Mouse (Mus musculus) hindbrain, postnatal 0 days (tissue): ENCODE measurements at regions not wholly inside any gene's neighbourhood (a gene's known extent, or its start where the extent isn't known, plus 50 kb on each side); places are given as distances from the start of the nearest gene placed in this dataset.

Experiments
- ATAC-seq: fragments of 200-750 bp; cut with Nextera tagmentation; 2 replicates; pipeline ENCODE4 v1.8.0; 2017; ENCODE audit warnings: mild to moderate bottlenecking, moderate TSS enrichment, moderate library complexity
- DNase-seq: peaks from one replicate; pipeline ENCODE4 v3.0.0-alpha.2; 2015; ENCODE audit warnings: low spot score
- H3K27ac ChIP-seq: fragments of 300-500 bp; sonication (generic); 2 replicates; pipeline ENCODE4 v1.5.1; 2014; ENCODE audit warnings: mild to moderate bottlenecking
- H3K27me3 ChIP-seq: fragments of 300-500 bp; sonication (generic); 2 replicates; pipeline ENCODE4 v1.6.1; 2014; ENCODE audit warnings: low read length, mixed read lengths; ENCODE audit not compliant: insufficient read depth
- H3K36me3 ChIP-seq: fragments of 300-500 bp; sonication (generic); 2 replicates; pipeline ENCODE4 v1.6.1; 2014; ENCODE audit warnings: low read length, mixed read lengths; ENCODE audit not compliant: insufficient read depth
- H3K4me1 ChIP-seq: fragments of 300-500 bp; sonication (generic); 2 replicates; pipeline ENCODE4 v1.6.1; 2014; ENCODE audit warnings: antibody characterized with exemption, low read length, mixed read lengths; ENCODE audit not compliant: insufficient read depth
- H3K4me2 ChIP-seq: fragments of 300-500 bp; sonication (generic); 2 replicates; pipeline ENCODE4 v1.6.1; 2014; ENCODE audit warnings: low read depth, mild to moderate bottlenecking, low read length, moderate library complexity, mixed read lengths
- H3K4me3 ChIP-seq: fragments of 300-500 bp; sonication (generic); 2 replicates; pipeline ENCODE4 v1.5.1; 2014; ENCODE audit warnings: low read length
- H3K9ac ChIP-seq: fragments of 300-500 bp; sonication (generic); replicated peaks from 2 replicates; pipeline ENCODE4 v1.6.1; 2014; ENCODE audit warnings: mild to moderate bottlenecking, low read length, moderate library complexity, mixed read lengths
- H3K9me3 ChIP-seq: fragments of 300-500 bp; sonication (generic); 2 replicates; pipeline ENCODE4 v1.6.1; 2016; ENCODE audit warnings: low read length, mixed read lengths
- CTCF ChIP-seq: IDR thresholded peaks from 2 replicates; pipeline ENCODE4 v1.5.1; 2016; ENCODE audit warnings: antibody characterized with exemption, control low read depth, low read depth
- WGBS: fragments of 180-500 bp; shearing (Covaris S2); extraction: QIAGEN DNeasy Blood & Tissue Kit; methylation state at CpG from one replicate; pipeline ENCODE4 v1.1.7; 2014; 5-methylcytosine and 5-hydroxymethylcytosine counted together

GRCm38 (mm10) chr9:46824703-46825102 is 173.8 kb upstream of the Gm4791 start:
- DNase-seq (no peak), ATAC-seq (no peak)
- no peak overlapping the region for H3K4me3 ChIP-seq
- no peak overlapping the region for H3K4me2 ChIP-seq
- no peaks in the 10 kb centered on the region for H3K9me3 ChIP-seq
- no peak overlapping the region for H3K27ac ChIP-seq
- H3K27me3 ChIP-seq: no peaks in the 10 kb centered on the region
- no peaks in the 10 kb centered on the region for H3K36me3 ChIP-seq
- no peaks in the 10 kb centered on the region for H3K4me1 ChIP-seq
- WGBS: 40% methylated on average over 4 of the region's 4 CpGs
- TF ChIP-seq CTCF: no peak
- H3K9ac ChIP-seq: no peak overlapping the region

GRCm38 (mm10) chr9:46819808-46820207 is 178.7 kb upstream of the Gm4791 start:
- DNase-seq: peak; percentile 21
- Histone ChIP-seq H3K9ac (no peak overlapping the region), H3K27me3 (no peaks in the 10 kb centered on the region), H3K9me3 (no peaks in the 10 kb centered on the region), H3K27ac (no peak overlapping the region), H3K4me1 (no peaks in the 10 kb centered on the region), H3K4me3 (no peak overlapping the region), H3K36me3 (no peaks in the 10 kb centered on the region), H3K4me2 (no peak overlapping the region)
- TF ChIP-seq CTCF: no peak
- WGBS: 54% methylated on average over 7 of the region's 7 CpGs
- no peak for ATAC-seq

GRCm38 (mm10) chr9:46819376-46819775 is 179.2 kb upstream of the Gm4791 start:
- no peak overlapping the region for H3K4me3 ChIP-seq
- DNase-seq: no peak
- no peak for TF ChIP-seq CTCF
- no peak overlapping the region for H3K9ac ChIP-seq
- no peak for ATAC-seq
- no peak overlapping the region for H3K27ac ChIP-seq
- peaks cover 2% of the 10 kb centered on the region; the same call in 1 of the 2 replicates for H3K4me1 ChIP-seq
- WGBS: 58% methylated on average over 6 of the region's 6 CpGs
- no peaks in the 10 kb centered on the region for H3K27me3 ChIP-seq
- no peaks in the 10 kb centered on the region for H3K36me3 ChIP-seq
- no peak overlapping the region for H3K4me2 ChIP-seq
- H3K9me3 ChIP-seq: no peaks in the 10 kb centered on the region

- DNase-seq: no peak
- WGBS: 73% methylated on average over 5 of the region's 5 CpGs
- TF ChIP-seq CTCF: no peak
Measured at GRCm38 (mm10) chr9:46816126-46816525, 182.4 kb upstream of the Gm4791 start.

GRCm38 (mm10) chr9:46814478-46815241 is 183.9 kb upstream of the Gm4791 start:
- ATAC-seq: peak; percentile 74
- H3K9ac ChIP-seq: 0 out of 2 replicates have a peak overlapping the region, but pooled peaks have one; percentile 33
- no peak overlapping the region for H3K27ac ChIP-seq

More at GRCm38 (mm10) chr9:46816126-46816525, 182.4 kb upstream of the Gm4791 start:
- no peaks in the 10 kb centered on the region for H3K36me3 ChIP-seq
- H3K4me1 ChIP-seq: peaks cover 3% of the 10 kb centered on the region; the same call in 1 of the 2 replicates
- H3K4me2 ChIP-seq: no peak overlapping the region
- H3K27me3 ChIP-seq: no peaks in the 10 kb centered on the region
- no peak overlapping the region for H3K4me3 ChIP-seq
- no peak overlapping the region for H3K27ac ChIP-seq
- no peak overlapping the region for H3K9ac ChIP-seq
- H3K9me3 ChIP-seq: no peaks in the 10 kb centered on the region
- ATAC-seq: no peak

GRCm38 (mm10) chr9:46810266-46810665 is 188.3 kb upstream of the Gm4791 start:
- Histone ChIP-seq H3K27me3 (no peaks in the 10 kb centered on the region), H3K4me3 (no peak overlapping the region), H3K9me3 (no peaks in the 10 kb centered on the region), H3K27ac (no peak overlapping the region), H3K4me1 (peaks cover 3% of the 10 kb centered on the region; the same call in 1 of the 2 replicates), H3K36me3 (no peaks in the 10 kb centered on the region), H3K9ac (no peak overlapping the region), H3K4me2 (no peak overlapping the region)
- DNase-seq: no peak
- ATAC-seq: no peak
- 75% methylated on average over 7 of the region's 7 CpGs for WGBS
- TF ChIP-seq CTCF: no peak

More at GRCm38 (mm10) chr9:46814478-46815241, 183.9 kb upstream of the Gm4791 start:
- WGBS: 9% methylated on average over 22 of the region's 22 CpGs
- Histone ChIP-seq H3K27me3 (no peaks in the 10 kb centered on the region), H3K4me3 (no peak overlapping the region), H3K36me3 (no peaks in the 10 kb centered on the region), H3K4me1 (peaks cover 3% of the 10 kb centered on the region; the same call in 1 of the 2 replicates), H3K9me3 (no peaks in the 10 kb centered on the region), H3K4me2 (peak overlapping the region; percentile 55)
- peak; percentile 83 for DNase-seq
- peak; percentile 84 for TF ChIP-seq CTCF

- WGBS: 44% methylated on average over 11 of the region's 11 CpGs
Measured at GRCm38 (mm10) chr9:46795446-46795845, 203.1 kb upstream of the Gm4791 start.

More at GRCm38 (mm10) chr9:46795446-46795845, 203.1 kb upstream of the Gm4791 start:
- Histone ChIP-seq H3K27ac (no peak overlapping the region), H3K9ac (no peak overlapping the region), H3K36me3 (no peaks in the 10 kb centered on the region), H3K27me3 (no peaks in the 10 kb centered on the region), H3K4me1 (no peaks in the 10 kb centered on the region), H3K9me3 (no peaks in the 10 kb centered on the region), H3K4me2 (no peak overlapping the region), H3K4me3 (no peak overlapping the region)
- ATAC-seq (no peak), DNase-seq (no peak)
- no peak for TF ChIP-seq CTCF
